Mouse (Mus musculus): ENCODE measurements around the gene Spindoc.
"Not testable (repeated sequence)": the region's sequence is repeated elsewhere in the genome, so short reads cannot be mapped to it uniquely, and the experiment has no call there.

Gene Spindoc

GRCm38 (mm10) chr19:7398898-7399297 is 16.1 kb upstream of the Spindoc start:
- not testable (repeated sequence) for DNase-seq

GRCm38 (mm10) chr19:7396867-7397826 is 14.4 kb upstream of the Spindoc start:
- DNase-seq = peak; percentile 61 to 63

GRCm38 (mm10) chr19:7388488-7388887 is 5.7 kb upstream of the Spindoc start:
- DNase-seq = no peak

GRCm38 (mm10) chr19:7386042-7386441 is 3.2 kb upstream of the Spindoc start:
- DNase-seq = peak in 1 of 2 experiments; percentile 15

- peak; percentile 87 for DNase-seq
Observed at GRCm38 (mm10) chr19:7382248-7382902, 419 bp downstream of the Spindoc start.

- DNase-seq = no peak
Observed at GRCm38 (mm10) chr19:7381906-7382247, 917 bp downstream of the Spindoc start.

- DNase-seq = no peak
Observed at GRCm38 (mm10) chr19:7377639-7378038, 5.2 kb downstream of the Spindoc start.

- no peak for DNase-seq
Observed at GRCm38 (mm10) chr19:7374491-7374890, 8.3 kb downstream of the Spindoc start.

- DNase-seq = not testable (repeated sequence)
Observed at GRCm38 (mm10) chr19:7369469-7369868, 13.3 kb downstream of the Spindoc start.

- no peak for DNase-seq
Observed at GRCm38 (mm10) chr19:7353636-7354035, 29.2 kb downstream of the Spindoc start.

- peak; percentile 94 to 97 for DNase-seq
Observed at GRCm38 (mm10) chr19:7352809-7353495, 29.8 kb downstream of the Spindoc start.

GRCm38 (mm10) chr19:7349993-7350392 is 32.8 kb downstream of the Spindoc start:
- peak; percentile 70 to 79 for DNase-seq

- DNase-seq = peak; percentile 88 to 90
Observed at GRCm38 (mm10) chr19:7345235-7345755, 37.5 kb downstream of the Spindoc start.

GRCm38 (mm10) chr19:7342646-7343045 is 40.1 kb downstream of the Spindoc start:
- no peak for DNase-seq

GRCm38 (mm10) chr19:7341512-7342397 is 41.0 kb downstream of the Spindoc start, which contains the start of gene Mark2:
Gene Mark2 (minus strand): TSS chr19:7341860.
- peak; percentile 100 for DNase-seq

- peak in 1 of 2 experiments; percentile 66 for DNase-seq
Observed at GRCm38 (mm10) chr19:7340780-7341475, 41.9 kb downstream of the Spindoc start.

- DNase-seq = peak; percentile 38 to 56
Observed at GRCm38 (mm10) chr19:7340371-7340779, 42.4 kb downstream of the Spindoc start.

GRCm38 (mm10) chr19:7339867-7340266 is 42.9 kb downstream of the Spindoc start:
- no peak for DNase-seq

GRCm38 (mm10) chr19:7339026-7339425 is 43.8 kb downstream of the Spindoc start:
- peak in 1 of 2 experiments; percentile 48 for DNase-seq

- DNase-seq = no peak
Observed at GRCm38 (mm10) chr19:7337781-7338342, 44.9 kb downstream of the Spindoc start.

- no peak for DNase-seq
Observed at GRCm38 (mm10) chr19:7335656-7336055, 47.1 kb downstream of the Spindoc start.

Data from cerebellum, postnatal 10 days (tissue).